Mouse (Mus musculus) urinary bladder, adult 2 months (tissue): ENCODE results near the gene Hnf1b. TPM values are rescaled to one million over a fixed set of nuclear protein-coding genes. Genes with fewer than 3 reads are reported as not detected.

ENCODE experiments used
- DNase-seq: peaks from one replicate; pipeline ENCODE4 v3.0.0; 2022; ENCODE audit warnings: low spot score
- polyA plus RNA-seq: library from polyadenylated mRNA; depleted of rRNA; stranded (reverse); fragments of >200 nt; gene quantifications from 2 replicates; pipeline ENCODE4 v1.2.3, GENCODE M21; 2012

Gene Hnf1b
- polyA plus RNA-seq, 1 experiment, result 11.7 TPM

GRCm38 (mm10) chr11:83853221-83853792 lies 3.4 kb downstream of the Hnf1b start:
- DNase-seq, result peak; percentile 44

GRCm38 (mm10) chr11:83854091-83854490 lies 4.2 kb downstream of the Hnf1b start:
- DNase-seq, result no peak

GRCm38 (mm10) chr11:83854707-83855106 lies 4.8 kb downstream of the Hnf1b start:
- DNase-seq, result no peak

- DNase-seq, result no peak
These were observed 7.4 kb downstream of the Hnf1b start for GRCm38 (mm10) chr11:83857256-83857655.

- DNase-seq, result no peak
These were observed 15.4 kb downstream of the Hnf1b start for GRCm38 (mm10) chr11:83865286-83865685.

GRCm38 (mm10) chr11:83867571-83867970 lies 17.7 kb downstream of the Hnf1b start:
- no peak for DNase-seq

- DNase-seq, result no peak
These were observed 19.3 kb downstream of the Hnf1b start for GRCm38 (mm10) chr11:83869147-83869546.

- no peak for DNase-seq
These were observed 19.8 kb downstream of the Hnf1b start for GRCm38 (mm10) chr11:83869686-83870085.

- DNase-seq, result no peak
These were observed 22.1 kb downstream of the Hnf1b start for GRCm38 (mm10) chr11:83871780-83872554.

- no peak for DNase-seq
These were observed 23.6 kb downstream of the Hnf1b start for GRCm38 (mm10) chr11:83873509-83873908.

- DNase-seq, result no peak
These were observed 26.8 kb downstream of the Hnf1b start for GRCm38 (mm10) chr11:83876630-83877029.

GRCm38 (mm10) chr11:83877765-83878164 lies 27.9 kb downstream of the Hnf1b start:
- no peak for DNase-seq

GRCm38 (mm10) chr11:83878417-83878952 lies 28.6 kb downstream of the Hnf1b start:
- no peak for DNase-seq

- DNase-seq, result no peak
These were observed 29.3 kb downstream of the Hnf1b start for GRCm38 (mm10) chr11:83879130-83879529.

- DNase-seq, result no peak
These were observed 31.6 kb downstream of the Hnf1b start for GRCm38 (mm10) chr11:83881438-83881837.

GRCm38 (mm10) chr11:83882552-83882951 lies 32.7 kb downstream of the Hnf1b start:
- DNase-seq, result no peak

GRCm38 (mm10) chr11:83883074-83883473 lies 33.2 kb downstream of the Hnf1b start:
- DNase-seq, result no peak

GRCm38 (mm10) chr11:83883812-83884211 lies 33.9 kb downstream of the Hnf1b start:
- DNase-seq, result no peak

GRCm38 (mm10) chr11:83885175-83885574 lies 35.3 kb downstream of the Hnf1b start:
- DNase-seq, result no peak

- DNase-seq, result no peak
These were observed 36.9 kb downstream of the Hnf1b start for GRCm38 (mm10) chr11:83886746-83887145.

GRCm38 (mm10) chr11:83891366-83891765 lies 41.5 kb downstream of the Hnf1b start:
- DNase-seq, result no peak

GRCm38 (mm10) chr11:83893325-83893724 lies 43.5 kb downstream of the Hnf1b start:
- no peak for DNase-seq
